Mouse (Mus musculus) cerebellum, adult 2 months (tissue): ENCODE results near the gene Mag. TPM values are rescaled to one million over a fixed set of nuclear protein-coding genes. Genes with fewer than 3 reads are reported as not detected.
"Not testable (repeated sequence)": the region's sequence is repeated elsewhere in the genome, so short reads cannot be mapped to it uniquely, and the experiment has no call there.

ENCODE experiments used
- DNase-seq, 2 experiments: peaks; one replicate each; pipeline ENCODE4 v3.0.0; 2021
- H3K27ac ChIP-seq: fragments of 200-500 bp; 2 replicates; pipeline ENCODE4 v1.5.1; 2012; ENCODE audit warnings: low read length, control low read depth, inconsistent platforms; ENCODE audit not compliant: insufficient read depth
- H3K27me3 ChIP-seq: fragments of 200-500 bp; 2 replicates; pipeline ENCODE4 v1.6.1; 2012; ENCODE audit warnings: inconsistent platforms, mild to moderate bottlenecking, low read length, moderate library complexity; ENCODE audit not compliant: control insufficient read depth, insufficient read depth
- H3K4me1 ChIP-seq: fragments of 200-500 bp; 2 replicates; pipeline ENCODE4 v1.6.1; 2011; ENCODE audit warnings: low read length; ENCODE audit not compliant: control insufficient read depth, insufficient read depth
- H3K4me3 ChIP-seq: fragments of 200-500 bp; replicated peaks from 2 replicates; pipeline ENCODE3; 2011; ENCODE audit warnings: mild to moderate bottlenecking, low read depth, low read length, control low read depth; ENCODE audit not compliant: insufficient read depth
- CTCF ChIP-seq: fragments of 200-500 bp; IDR thresholded peaks from 2 replicates; pipeline ENCODE4 v1.5.1; 2011; ENCODE audit warnings: low read depth, mild to moderate bottlenecking, control low read depth, low read length, moderate library complexity, borderline replicate concordance; ENCODE audit not compliant: insufficient read depth
- POLR2A ChIP-seq: fragments of 200-500 bp; IDR thresholded peaks from 2 replicates; pipeline ENCODE4 v1.6.1; 2011; ENCODE audit warnings: low read length, control low read depth, borderline replicate concordance; ENCODE audit not compliant: insufficient read depth
- WGBS: fragments of 180-500 bp; shearing (Covaris S2); methylation state at CpG from one replicate; pipeline ENCODE4 v1.1.7; 2018; 5-methylcytosine and 5-hydroxymethylcytosine counted together
- polyA plus RNA-seq: library from polyadenylated mRNA; depleted of rRNA; stranded (reverse); fragments of >200 nt; gene quantifications from 2 replicates; pipeline ENCODE4 v1.2.3, GENCODE M21; 2012

Gene Mag
- polyA plus RNA-seq, 1 experiment: 783 TPM

- no peaks in the 10 kb centered on the region for H3K27me3 ChIP-seq
- H3K4me3 ChIP-seq: peak overlapping the region; percentile 91
- TF ChIP-seq POLR2A: no peak
- TF ChIP-seq CTCF: no peak
- no peak for DNase-seq
- H3K27ac ChIP-seq: peak overlapping the region; percentile 24
- peaks cover 18% of the 10 kb centered on the region for H3K4me1 ChIP-seq
- 2% methylated on average over 45 of the region's 49 CpGs for WGBS
These were observed 41.7 kb upstream of the Mag start for GRCm38 (mm10) chr7:30956357-30956751.

DNA sequence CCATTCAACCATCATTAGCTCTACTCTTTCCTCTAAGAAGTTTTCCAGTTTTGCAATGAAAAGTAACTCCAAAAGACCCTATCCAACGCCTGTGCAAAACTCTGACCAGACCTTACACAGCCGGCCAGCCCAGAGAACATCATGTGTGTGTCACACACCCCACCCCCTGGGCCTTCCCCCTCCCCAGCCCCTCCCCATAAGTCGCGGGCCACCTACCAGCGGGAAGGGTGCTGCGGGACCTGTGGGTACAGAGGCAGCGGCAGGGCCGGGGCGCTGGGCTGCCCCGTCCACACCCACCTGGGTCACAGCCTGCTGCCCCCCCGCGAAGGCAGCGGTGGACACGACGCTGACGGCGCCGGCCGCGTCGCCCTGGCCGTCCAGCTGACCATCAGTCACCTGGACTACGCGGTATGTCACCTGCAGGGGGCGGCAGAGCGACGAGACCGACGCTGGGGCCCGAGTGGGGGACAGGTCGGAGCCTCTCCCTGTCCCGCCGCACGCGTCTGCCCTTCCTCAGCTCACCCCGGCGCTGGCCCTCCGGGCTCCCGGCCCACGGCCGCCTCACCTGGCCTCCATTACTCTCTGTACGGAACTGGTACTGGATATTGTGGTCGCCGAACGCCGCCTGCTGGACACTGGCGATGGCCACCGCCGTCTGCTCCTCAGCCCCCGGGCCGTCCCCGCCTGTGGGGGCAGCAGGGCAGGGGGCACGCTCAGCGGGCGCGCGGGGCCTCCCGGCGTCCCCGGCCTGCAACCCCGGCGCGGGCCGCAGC, 41.1 kb upstream of the Mag start:
- H3K4me1 ChIP-seq: peaks cover 18% of the 10 kb centered on the region
- WGBS: under 1% methylated on average over 63 of the region's 64 CpGs
- H3K27ac ChIP-seq: peak overlapping the region; percentile 24
- peak; percentile 91 to 95 for DNase-seq
- H3K27me3 ChIP-seq: no peaks in the 10 kb centered on the region
- peak overlapping the region; percentile 91 for H3K4me3 ChIP-seq
- TF ChIP-seq POLR2A (peak; percentile 51; the same call in 1 of the 2 replicates), CTCF (peak; percentile 69)

DNA sequence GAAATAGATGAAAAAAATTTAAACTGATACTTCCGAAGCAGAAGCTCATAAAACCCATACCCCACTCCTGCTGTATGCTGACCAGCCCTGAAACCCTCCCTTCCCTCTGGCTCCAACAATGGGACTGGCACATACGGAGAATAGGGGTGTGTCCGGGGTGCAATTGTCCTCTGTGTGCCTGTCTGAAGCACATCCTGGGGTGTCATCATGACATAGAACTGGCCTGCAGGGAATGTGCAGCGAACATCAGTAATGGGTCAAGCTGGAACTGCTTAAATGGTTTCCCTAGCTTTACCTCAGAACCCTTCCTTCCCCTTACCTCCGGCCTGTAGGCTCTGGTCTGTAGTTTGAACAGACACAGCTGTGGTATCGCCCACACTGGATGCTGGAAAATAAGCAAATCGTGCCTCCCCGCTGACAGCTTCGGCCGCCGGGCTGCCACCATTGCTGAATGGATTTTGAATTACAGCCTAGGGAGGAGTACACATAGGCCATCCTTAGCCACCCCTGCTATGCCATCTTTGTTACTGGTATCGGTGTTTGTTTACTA, 40.4 kb upstream of the Mag start:
- Histone ChIP-seq H3K4me1 (peaks cover 18% of the 10 kb centered on the region), H3K27ac (no peak overlapping the region), H3K4me3 (peak overlapping the region; percentile 14), H3K27me3 (no peaks in the 10 kb centered on the region)
- WGBS: 72% methylated on average over 12 of the region's 12 CpGs
- TF ChIP-seq CTCF (no peak), POLR2A (no peak)
- peak; percentile 17 to 25 for DNase-seq

DNA sequence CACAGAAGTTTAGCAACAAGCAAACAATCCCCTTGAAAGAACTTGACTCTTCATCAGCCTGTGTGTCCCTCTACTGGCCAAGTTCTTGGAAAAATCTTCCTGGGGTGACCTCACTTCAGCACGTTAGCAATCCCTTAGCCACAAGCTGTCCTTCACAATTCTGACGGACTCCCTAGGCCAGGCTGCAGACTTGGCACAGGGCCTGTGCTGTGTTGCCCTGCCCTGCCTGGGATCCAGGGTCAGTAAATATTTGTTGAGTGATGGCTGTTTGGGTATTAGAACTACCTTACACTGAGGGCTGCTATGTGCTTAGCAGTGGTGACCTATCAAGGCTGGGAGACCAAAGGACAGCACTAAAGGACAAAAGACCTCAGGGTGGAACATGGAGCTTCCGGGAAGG, 39.4 kb upstream of the Mag start:
- no peak overlapping the region for H3K27ac ChIP-seq
- WGBS: 38% methylated on average over 3 of the region's 3 CpGs
- H3K4me3 ChIP-seq: no peak overlapping the region
- H3K4me1 ChIP-seq: peaks cover 17% of the 10 kb centered on the region
- TF ChIP-seq CTCF: no peak
- TF ChIP-seq POLR2A: no peak
- H3K27me3 ChIP-seq: no peaks in the 10 kb centered on the region
- DNase-seq: peak; percentile 21 to 26

DNA sequence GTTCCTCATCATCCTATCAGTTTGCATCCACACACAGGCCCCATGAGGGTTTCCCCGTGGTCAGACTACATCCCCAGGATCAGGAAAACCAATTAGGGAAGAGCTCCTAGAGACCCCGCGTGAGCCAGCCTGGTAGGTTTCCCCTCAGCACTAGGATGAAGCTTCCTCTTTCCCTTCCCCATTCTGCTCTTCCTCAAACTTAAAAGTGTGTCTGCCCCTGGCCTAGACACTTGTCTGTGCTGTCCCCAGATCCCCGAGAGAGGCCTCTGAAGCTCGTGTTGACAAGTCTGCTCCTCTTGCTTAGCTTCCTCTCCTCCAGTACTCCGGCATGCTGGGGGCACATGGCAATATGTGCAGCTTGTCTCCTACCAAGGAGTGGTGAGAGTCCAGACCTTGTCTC, 38.8 kb upstream of the Mag start:
- DNase-seq: peak in 1 of 2 experiments; percentile 7
- no peak overlapping the region for H3K27ac ChIP-seq
- H3K27me3 ChIP-seq: no peaks in the 10 kb centered on the region
- H3K4me3 ChIP-seq: no peak overlapping the region
- 86% methylated on average over 6 of the region's 6 CpGs for WGBS
- peaks cover 11% of the 10 kb centered on the region for H3K4me1 ChIP-seq
- TF ChIP-seq CTCF (no peak), POLR2A (no peak)

- Histone ChIP-seq H3K27ac (no peak overlapping the region), H3K4me1 (peaks cover 5% of the 10 kb centered on the region; the same call in 1 of the 2 replicates), H3K4me3 (no peak overlapping the region), H3K27me3 (no peaks in the 10 kb centered on the region)
- no peak for TF ChIP-seq POLR2A
- no peak for TF ChIP-seq CTCF
- WGBS: 87% methylated on average over 16 of the region's 16 CpGs
- DNase-seq: peak in 1 of 2 experiments; percentile 7
These were observed 38.0 kb upstream of the Mag start for GRCm38 (mm10) chr7:30952441-30953265.

- peak in 1 of 2 experiments; percentile 3 for DNase-seq
- H3K27me3 ChIP-seq, H3K27ac ChIP-seq, H3K4me1 ChIP-seq, H3K4me3 ChIP-seq: not testable (repeated sequence)
- 79% methylated on average over 3 of the region's 3 CpGs for WGBS
These were observed 35.2 kb upstream of the Mag start for GRCm38 (mm10) chr7:30949902-30950301.

DNA sequence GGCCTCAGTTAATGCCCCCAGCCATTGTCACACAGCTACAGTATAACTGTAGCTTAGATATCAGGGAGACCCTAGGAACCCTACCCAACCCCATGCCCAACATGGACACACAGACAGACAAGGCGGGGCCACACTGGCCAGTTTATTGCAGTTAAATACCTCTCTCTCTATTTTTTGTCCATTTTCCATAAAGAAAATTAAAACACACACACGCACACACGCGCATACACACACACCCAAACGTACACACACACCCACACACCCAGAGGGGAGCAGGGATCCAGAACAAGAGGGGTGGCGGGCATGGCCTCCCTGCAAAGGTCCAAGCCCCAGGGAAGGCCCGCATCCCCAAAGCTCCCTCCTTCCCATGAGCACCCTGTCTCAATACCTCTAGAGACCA, 31.2 kb upstream of the Mag start:
- no peak overlapping the region for H3K4me3 ChIP-seq
- DNase-seq: peak in 1 of 2 experiments; percentile 0
- 91% methylated on average over 7 of the region's 7 CpGs for WGBS
- TF ChIP-seq CTCF (no peak), POLR2A (no peak)
- no peaks in the 10 kb centered on the region for H3K27me3 ChIP-seq
- no peaks in the 10 kb centered on the region for H3K4me1 ChIP-seq
- no peak overlapping the region for H3K27ac ChIP-seq

DNA sequence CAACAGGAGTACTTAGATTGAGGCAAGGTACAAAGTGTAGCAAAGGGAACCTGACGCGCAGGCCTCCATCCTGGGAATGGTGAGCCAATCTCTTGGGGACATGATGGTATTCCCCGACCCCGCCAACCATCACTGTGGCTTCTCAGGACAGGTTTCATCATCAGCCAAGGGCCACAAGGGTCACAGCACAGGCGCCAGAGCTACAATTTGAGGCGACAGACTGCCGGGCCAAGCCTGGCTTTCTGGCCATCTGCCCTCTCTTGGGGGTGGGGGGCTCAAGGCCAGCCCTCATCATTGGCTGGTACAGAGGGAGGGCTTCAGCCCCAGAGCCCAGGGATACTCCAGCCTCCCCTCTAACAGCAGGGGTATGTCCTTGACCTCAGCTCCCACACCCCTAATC, 30.8 kb upstream of the Mag start:
- DNase-seq, H3K4me3 ChIP-seq, H3K27me3 ChIP-seq, H3K27ac ChIP-seq, H3K4me1 ChIP-seq: not testable (repeated sequence)
- WGBS: 39% methylated on average over 7 of the region's 7 CpGs

DNA sequence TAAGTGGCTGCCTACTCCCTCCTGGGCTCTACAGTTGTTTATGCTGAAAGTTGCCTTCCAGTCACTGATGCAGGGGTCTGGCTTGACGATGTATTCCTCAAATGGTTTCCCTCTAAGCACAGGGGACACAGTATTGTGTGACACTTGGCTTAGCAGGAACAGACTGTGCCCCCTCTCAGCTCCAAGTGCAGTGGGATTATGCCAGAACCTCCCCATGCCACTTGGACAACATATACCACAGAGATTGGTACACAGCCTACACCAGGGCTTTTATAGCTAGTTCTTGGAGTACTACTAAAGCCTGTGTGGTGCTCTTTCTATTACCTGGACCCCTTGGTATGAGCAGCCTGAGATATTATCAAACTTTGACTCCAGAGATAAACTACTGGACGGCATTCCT, 30.0 kb upstream of the Mag start:
- not testable (repeated sequence) for H3K4me1 ChIP-seq, H3K27ac ChIP-seq, DNase-seq, H3K4me3 ChIP-seq, H3K27me3 ChIP-seq
- WGBS: 40% methylated on average over 2 of the region's 2 CpGs
